Comparison of ENCODE assay signal across 8 mouse cellular contexts in genomic region chr5:136199526-136199925, GRCm38 (mm10). TPM values are rescaled to one million over a fixed set of nuclear protein-coding genes. Genes with fewer than 3 reads are reported as not detected.
DNase-seq lines count a peak whose midpoint lies in the region; ATAC-seq and TF ChIP-seq lines count a peak whose summit lies in the region.

No protein-coding gene starts in this region.

- H3K4me3 ChIP-seq in ES-Bruce4 (ENCODE audit: low read depth, low read length) = peak overlapping the region; percentile 83
- H3K4me3 ChIP-seq in forebrain, embryonic 10.5 days = peak overlapping the region; percentile 95
- peak overlapping the region; percentile 92 for H3K4me3 ChIP-seq in midbrain, embryonic 16.5 days (ENCODE audit: low read depth, low read length)

- TF ChIP-seq EP300 in ES-Bruce4 (IDR thresholded peaks at IDR 0.05; ENCODE audit: insufficient read depth, low read depth, low read length) = no peak

- H3K9me3 ChIP-seq in ES-Bruce4 (replicated peaks; ENCODE audit: control insufficient read depth, insufficient read depth, low read length, poor library complexity, severe bottlenecking) = 0 out of 2 replicates have a peak, but pooled peaks cover 3% of the 10 kb centered on the region
- H3K9me3 ChIP-seq in forebrain, embryonic 10.5 days = 0 out of 2 replicates have a peak, but pooled peaks cover 10% of the 10 kb centered on the region
- no peaks in the 10 kb centered on the region for H3K9me3 ChIP-seq in midbrain, embryonic 16.5 days (replicated peaks; ENCODE audit: control insufficient read depth, low read length, poor library complexity, severe bottlenecking)

- H3K36me3 ChIP-seq in ES-Bruce4 (ENCODE audit: control insufficient read depth, insufficient read depth, low read length, poor library complexity, severe bottlenecking) = peaks cover 7% of the 10 kb centered on the region
- peaks cover 34% of the 10 kb centered on the region for H3K36me3 ChIP-seq in forebrain, embryonic 10.5 days (replicated peaks)
- peaks cover 15% of the 10 kb centered on the region for H3K36me3 ChIP-seq in midbrain, embryonic 16.5 days (ENCODE audit: control insufficient read depth, insufficient read depth, low read length)

- no peak overlapping the region for H3K27ac ChIP-seq in ES-Bruce4 (ENCODE audit: insufficient read depth, low read length)
- peak overlapping the region; percentile 93 for H3K27ac ChIP-seq in forebrain, embryonic 10.5 days
- no peak overlapping the region for H3K27ac ChIP-seq in midbrain, embryonic 16.5 days (ENCODE audit: low read length)

- no peak for TF ChIP-seq POLR2A in ES-Bruce4 (IDR thresholded peaks at IDR 0.05; ENCODE audit: insufficient read depth, low read length)

- no peak for TF ChIP-seq CTCF in ES-Bruce4 (IDR thresholded peaks at IDR 0.05; ENCODE audit: low read depth, low read length)

- H3K27me3 ChIP-seq in ES-Bruce4 (ENCODE audit: control insufficient read depth, insufficient read depth, low read length, poor library complexity, severe bottlenecking) = no peaks in the 10 kb centered on the region
- H3K27me3 ChIP-seq in forebrain, embryonic 10.5 days (ENCODE audit: poor library complexity, severe bottlenecking) = no peaks in the 10 kb centered on the region
- H3K27me3 ChIP-seq in midbrain, embryonic 16.5 days (ENCODE audit: control insufficient read depth, insufficient read depth, low read depth, low read length) = no peaks in the 10 kb centered on the region

- H3K9ac ChIP-seq in ES-Bruce4 (ENCODE audit: low read depth, poor library complexity, severe bottlenecking) = peak overlapping the region; percentile 77
- peak overlapping the region; percentile 81 for H3K9ac ChIP-seq in midbrain, embryonic 16.5 days (ENCODE audit: low read depth, low read length)

- no peaks in the 10 kb centered on the region for H3K4me1 ChIP-seq in ES-Bruce4 (ENCODE audit: control insufficient read depth, insufficient read depth, low read length)
- peaks cover 24% of the 10 kb centered on the region for H3K4me1 ChIP-seq in forebrain, embryonic 10.5 days
- H3K4me1 ChIP-seq in midbrain, embryonic 16.5 days (ENCODE audit: control insufficient read depth, insufficient read depth, low read length) = peaks cover 13% of the 10 kb centered on the region

- DNase-seq in B cell, adult 2 months = peak; percentile 23 to 31
- peak; percentile 26 for DNase-seq in forebrain, embryonic 10.5 days (ENCODE audit: extremely low spot score, low spot score)
- DNase-seq in kidney, adult 9 months = peak; percentile 37
- no peak for DNase-seq in gastrocnemius, postnatal 10 days
- DNase-seq in layer of hippocampus, postnatal 25 days (ENCODE audit: extremely low spot score in 1 of 2, low spot score in 1 of 2) = no peak
- DNase-seq in gastrocnemius, postnatal 36 days = no peak

- 33% methylated on average over 11 of the region's 11 CpGs for WGBS in forebrain, embryonic 10.5 days
- 21% methylated on average over 11 of the region's 11 CpGs for WGBS in midbrain, embryonic 16.5 days

- peak overlapping the region; percentile 69 for H3K4me2 ChIP-seq in midbrain, embryonic 16.5 days (ENCODE audit: low read length)

- intact Hi-C loops in gastrocnemius, postnatal 36 days (cut with DNase I) = no loop called here

- ATAC-seq in midbrain, embryonic 16.5 days = no peak

RNA-seq across cellular contexts. Expression of gene Prkrip1, which starts 0.8 kb away (rescaled TPM):
- 45.3 and 48.3 TPM in 2 replicates for polyA plus RNA-seq in ES-Bruce4 (2011; ENCODE audit: insufficient read depth, insufficient read length, low read depth, missing spikeins)
- 62.3 and 69.2 TPM in 2 replicates for polyA plus RNA-seq in forebrain, embryonic 10.5 days (2016; fragmentation: Nextera tagmentation; extraction: Ambion mirVana)
- polyA plus RNA-seq in midbrain, embryonic 16.5 days (2015; fragmentation: Nextera tagmentation; extraction: Ambion mirVana) = 59.4 and 73.5 TPM in 2 replicates
- 10 to 100 TPM; 26.9 to 28.2 TPM for total RNA-seq in gastrocnemius, postnatal 10 days (2021)
- total RNA-seq in layer of hippocampus, postnatal 25 days (2021) = 10 to 100 TPM; 32.8 to 42.6 TPM
- total RNA-seq in gastrocnemius, postnatal 36 days (2021) = 10 to 100 TPM; 20.9 to 21.4 TPM

RNA-seq across cellular contexts. Expression of gene Orai2, which starts 29.0 kb away (rescaled TPM):
- 1.5 and 1.7 TPM in 2 replicates for polyA plus RNA-seq in ES-Bruce4 (2011; ENCODE audit: insufficient read depth, insufficient read length, low read depth, missing spikeins)
- 7.4 and 7.5 TPM in 2 replicates for polyA plus RNA-seq in forebrain, embryonic 10.5 days (2016; fragmentation: Nextera tagmentation; extraction: Ambion mirVana)
- 47.1 and 52.0 TPM in 2 replicates for polyA plus RNA-seq in midbrain, embryonic 16.5 days (2015; fragmentation: Nextera tagmentation; extraction: Ambion mirVana)
- total RNA-seq in gastrocnemius, postnatal 10 days (2021) = 1 to 10 TPM; 4.9 to 7.8 TPM
- total RNA-seq in layer of hippocampus, postnatal 25 days (2021) = 100 to 1,000 TPM; 136 to 151 TPM
- 1 to 10 TPM in 1 of 2 experiments, under 1 TPM in 1; 0.82 to 1.2 TPM for total RNA-seq in gastrocnemius, postnatal 36 days (2021)

RNA-seq across cellular contexts. Expression of gene Sh2b2, which starts 46.8 kb away (rescaled TPM):
- 2.3 and 2.7 TPM in 2 replicates for polyA plus RNA-seq in ES-Bruce4 (2011; ENCODE audit: insufficient read depth, insufficient read length, low read depth, missing spikeins)
- 12.5 and 13.1 TPM in 2 replicates for polyA plus RNA-seq in forebrain, embryonic 10.5 days (2016; fragmentation: Nextera tagmentation; extraction: Ambion mirVana)
- polyA plus RNA-seq in midbrain, embryonic 16.5 days (2015; fragmentation: Nextera tagmentation; extraction: Ambion mirVana) = 24.8 and 24.9 TPM in 2 replicates
- 10 to 100 TPM; 10.3 to 11.5 TPM for total RNA-seq in gastrocnemius, postnatal 10 days (2021)
- total RNA-seq in layer of hippocampus, postnatal 25 days (2021) = 1 to 10 TPM; 5.7 to 6.4 TPM
- total RNA-seq in gastrocnemius, postnatal 36 days (2021) = 1 to 10 TPM; 3.5 to 3.9 TPM

Comparison
In these comparisons a context has a peak if more than half of its experiments do, and no peak if none do; other contexts are left out.
1. DNase-seq: peak in B cell, adult 2 months (2 of 2), forebrain, embryonic 10.5 days (single experiment) and kidney, adult 9 months (single experiment); none in gastrocnemius, postnatal 10 days (single experiment), layer of hippocampus, postnatal 25 days (0 of 2) and gastrocnemius, postnatal 36 days (0 of 2).
2. RNA of gene Orai2, which starts 29.0 kb away (total RNA-seq): 136 to 151 TPM in layer of hippocampus, postnatal 25 days; 4.9 to 7.8 TPM in gastrocnemius, postnatal 10 days and 0.82 to 1.2 TPM in gastrocnemius, postnatal 36 days; every median in the first group is over 10 times any median in the second.
3. Peak in every context shown above with its lines, with median percentiles within 50 percentile points of each other: H3K4me3 ChIP-seq.